Mouse (Mus musculus) layer of hippocampus, postnatal 36 days (tissue): ENCODE data around the gene Soat2. TPM values are rescaled to one million over a fixed set of nuclear protein-coding genes. Genes with fewer than 3 reads are reported as not detected.
A peak's percentile ranks its signal among the peaks of the same experiment; 100 is the strongest.

ENCODE experiments used
- DNase-seq, 2 experiments: peaks; one replicate each; pipeline ENCODE4 v3.0.0; 2022
- total RNA-seq, 2 experiments: library from RNA; stranded (reverse); gene quantifications; 2 replicates each; pipeline ENCODE4 v1.2.3; 2021

Gene Soat2
- total RNA-seq: under 1 TPM in 1 of 2 experiments, not detected in 1; 0.23 TPM

DNA sequence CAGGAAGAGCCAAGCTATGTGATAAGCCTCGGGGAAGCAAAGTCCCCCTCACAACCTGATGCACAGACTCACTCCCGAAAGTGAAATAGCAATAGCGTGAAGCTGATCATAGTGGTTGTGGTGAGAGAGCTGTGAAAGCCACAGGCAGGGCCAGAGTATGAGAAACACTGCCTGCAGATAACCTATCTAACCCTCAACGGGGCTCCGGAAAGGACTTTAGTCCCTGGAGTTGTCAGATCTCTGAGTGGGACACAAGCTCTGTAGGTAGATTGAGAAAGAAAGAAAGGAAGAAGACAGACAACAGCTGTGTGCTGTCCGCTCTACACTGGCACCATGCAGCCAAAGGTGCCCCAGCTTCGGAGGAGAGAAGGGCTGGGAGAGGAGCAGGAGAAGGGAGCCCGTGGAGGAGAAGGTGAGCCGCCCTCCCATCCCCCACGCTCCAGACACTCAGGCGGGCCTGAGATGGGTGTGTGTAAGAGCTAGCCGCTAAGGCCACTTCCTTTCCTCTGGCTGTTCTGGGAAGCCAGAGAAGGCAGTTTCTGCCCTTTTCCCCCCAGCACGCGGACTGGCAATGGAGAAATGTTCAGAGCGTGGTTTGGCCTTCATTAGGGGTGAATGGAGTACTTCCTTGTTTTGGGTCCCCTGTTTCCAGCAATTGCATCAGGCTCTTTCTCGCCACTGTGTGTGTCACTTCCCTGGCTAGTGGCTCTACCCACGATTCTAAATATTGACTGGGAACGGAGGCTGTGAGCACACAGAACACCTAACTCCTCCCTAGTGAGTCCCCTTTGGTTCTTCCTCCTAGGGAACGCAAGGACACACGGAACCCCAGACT, at the start of gene Soat2:
TSS of gene Soat2 (plus strand) at position 226 of the 835 bp plus-strand sequence.
- no peak for DNase-seq

DNA sequence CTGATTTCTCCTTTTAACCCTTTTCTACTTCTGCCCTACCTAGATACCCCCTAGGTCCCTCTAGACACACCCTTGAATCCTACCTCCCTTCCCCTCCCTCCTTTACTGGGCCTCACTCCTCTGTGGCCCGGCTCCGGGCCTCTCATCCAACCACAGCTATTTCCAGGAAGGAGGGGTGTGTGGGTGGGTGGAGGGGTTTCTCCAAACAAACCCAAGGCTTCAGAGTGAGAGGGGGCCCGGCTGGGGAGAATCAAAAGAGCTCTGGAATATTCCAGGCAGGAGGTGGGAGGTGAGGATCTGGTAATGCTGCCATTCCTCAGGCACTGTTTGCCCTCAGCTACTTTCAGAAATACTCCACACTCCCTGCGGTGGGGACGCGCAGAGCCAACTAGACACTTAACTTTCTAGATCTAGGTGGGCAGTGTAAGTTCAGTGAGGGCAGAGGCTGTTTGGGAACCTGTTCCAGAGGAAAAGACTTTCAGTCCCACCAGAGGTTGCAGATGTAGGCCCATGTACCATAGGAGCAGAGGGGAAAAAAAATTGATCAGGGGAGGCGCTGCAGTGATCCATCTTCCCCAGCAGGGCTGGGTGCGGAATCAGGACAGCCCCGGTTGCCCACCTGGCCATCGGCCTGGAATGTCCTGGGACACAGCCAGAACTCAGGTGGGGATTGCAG, 49.2 kb upstream of the Soat2 start:
- DNase-seq: no peak

DNA sequence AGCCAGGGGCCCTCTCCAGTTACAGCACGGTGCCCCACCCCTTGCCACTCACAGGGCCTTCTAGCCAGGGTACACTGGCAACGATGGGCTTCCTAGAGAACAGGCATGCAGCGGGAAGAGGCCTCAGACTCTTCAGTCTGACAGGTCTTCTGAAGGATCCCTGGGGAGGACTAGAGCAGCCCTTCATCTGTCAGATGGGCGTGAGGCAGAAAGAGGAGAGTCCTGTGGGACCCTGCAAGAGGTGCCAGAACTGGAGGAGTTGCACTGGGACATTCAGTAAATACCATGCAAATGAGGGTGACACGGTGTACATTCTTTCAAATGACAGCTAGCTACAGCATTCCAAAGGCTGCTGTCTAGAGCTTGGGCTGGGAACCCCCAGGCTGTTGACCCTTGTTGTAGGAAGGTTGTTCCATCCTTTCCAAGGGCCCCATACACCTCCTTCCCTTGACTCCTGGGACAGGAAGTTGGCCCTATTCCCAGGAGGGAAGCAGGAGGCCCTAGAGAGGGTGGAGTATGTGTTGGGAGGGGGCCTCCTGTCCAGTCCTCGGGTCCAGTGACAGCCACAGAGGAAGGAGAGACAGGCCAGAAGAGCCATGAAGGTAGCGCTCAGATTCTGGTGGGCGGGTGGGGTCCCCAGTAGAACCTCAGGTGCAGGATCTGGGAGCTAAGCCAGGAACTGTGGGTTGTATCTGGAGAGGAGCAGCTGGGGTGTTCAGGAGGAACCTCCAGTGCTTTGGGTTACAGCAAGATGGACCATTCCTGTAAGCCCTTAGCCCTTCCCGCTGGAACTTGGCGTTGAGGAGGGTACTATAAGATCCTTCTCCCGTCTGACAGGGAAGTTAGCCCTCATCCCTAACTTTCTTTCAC, 48.4 kb upstream of the Soat2 start:
- DNase-seq: no peak

DNA sequence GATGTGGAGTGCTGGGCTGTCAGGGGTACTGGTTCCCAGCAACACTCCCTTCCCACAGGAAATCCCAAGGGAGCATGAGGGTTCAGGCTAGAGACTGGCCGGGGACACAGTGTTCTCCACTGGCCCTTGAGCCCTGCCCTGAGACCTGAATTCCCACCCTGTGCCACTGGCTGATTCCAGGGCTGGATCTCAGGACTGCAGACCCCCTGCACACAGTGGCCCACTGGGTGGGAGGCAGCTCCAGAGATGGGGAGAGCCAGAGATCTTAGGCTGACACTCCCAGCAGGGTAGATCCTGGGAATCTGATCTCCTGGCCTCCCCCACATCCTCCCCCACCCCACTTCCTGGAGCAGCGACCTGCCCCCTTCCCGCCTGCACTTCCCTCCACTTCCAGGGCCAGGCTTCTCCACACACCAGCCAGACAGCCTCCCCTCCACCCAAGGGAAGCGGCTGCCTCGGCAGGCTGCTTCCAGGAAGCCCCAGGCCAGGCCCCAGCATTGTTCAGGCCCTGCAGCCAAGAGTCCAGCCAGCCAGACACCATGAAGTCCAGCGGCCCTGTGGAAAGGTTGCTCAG, 47.7 kb upstream of the Soat2 start:
- no peak for DNase-seq

GRCm38 (mm10) chr15:102103371-102103946, 46.9 kb upstream of the Soat2 start:
- no peak for DNase-seq

DNA sequence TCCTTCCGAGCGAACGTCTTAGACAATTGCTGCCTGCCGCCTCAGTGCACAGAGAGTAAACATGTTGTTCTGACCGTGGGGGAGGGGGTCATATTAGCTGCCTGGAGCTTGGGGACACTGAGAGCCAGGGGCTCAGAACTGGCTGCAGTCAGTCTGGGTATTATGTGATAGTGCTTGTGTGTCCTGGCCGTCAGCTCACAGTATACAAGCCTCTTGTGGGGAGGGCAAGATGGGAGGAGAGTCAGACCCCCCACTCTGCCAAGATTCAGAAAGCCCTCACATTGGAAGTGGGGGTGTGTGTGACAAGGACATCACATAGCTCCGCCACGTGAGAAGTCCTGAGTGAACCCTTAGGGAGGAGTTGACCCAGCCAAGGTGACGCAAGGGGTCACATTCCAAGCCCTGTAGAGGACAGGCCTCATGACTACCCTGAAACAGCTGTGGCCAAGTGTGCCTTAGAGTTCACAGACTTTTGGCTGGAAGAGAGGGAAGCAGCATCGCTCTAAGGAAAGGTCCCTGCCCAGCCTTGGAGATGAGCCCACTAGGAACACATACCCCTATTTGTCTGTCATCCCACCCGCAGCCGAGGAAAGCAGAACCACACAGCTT, 46.3 kb upstream of the Soat2 start:
- no peak for DNase-seq

GRCm38 (mm10) chr15:102105360-102105759, 45.0 kb upstream of the Soat2 start:
- DNase-seq: no peak

DNA sequence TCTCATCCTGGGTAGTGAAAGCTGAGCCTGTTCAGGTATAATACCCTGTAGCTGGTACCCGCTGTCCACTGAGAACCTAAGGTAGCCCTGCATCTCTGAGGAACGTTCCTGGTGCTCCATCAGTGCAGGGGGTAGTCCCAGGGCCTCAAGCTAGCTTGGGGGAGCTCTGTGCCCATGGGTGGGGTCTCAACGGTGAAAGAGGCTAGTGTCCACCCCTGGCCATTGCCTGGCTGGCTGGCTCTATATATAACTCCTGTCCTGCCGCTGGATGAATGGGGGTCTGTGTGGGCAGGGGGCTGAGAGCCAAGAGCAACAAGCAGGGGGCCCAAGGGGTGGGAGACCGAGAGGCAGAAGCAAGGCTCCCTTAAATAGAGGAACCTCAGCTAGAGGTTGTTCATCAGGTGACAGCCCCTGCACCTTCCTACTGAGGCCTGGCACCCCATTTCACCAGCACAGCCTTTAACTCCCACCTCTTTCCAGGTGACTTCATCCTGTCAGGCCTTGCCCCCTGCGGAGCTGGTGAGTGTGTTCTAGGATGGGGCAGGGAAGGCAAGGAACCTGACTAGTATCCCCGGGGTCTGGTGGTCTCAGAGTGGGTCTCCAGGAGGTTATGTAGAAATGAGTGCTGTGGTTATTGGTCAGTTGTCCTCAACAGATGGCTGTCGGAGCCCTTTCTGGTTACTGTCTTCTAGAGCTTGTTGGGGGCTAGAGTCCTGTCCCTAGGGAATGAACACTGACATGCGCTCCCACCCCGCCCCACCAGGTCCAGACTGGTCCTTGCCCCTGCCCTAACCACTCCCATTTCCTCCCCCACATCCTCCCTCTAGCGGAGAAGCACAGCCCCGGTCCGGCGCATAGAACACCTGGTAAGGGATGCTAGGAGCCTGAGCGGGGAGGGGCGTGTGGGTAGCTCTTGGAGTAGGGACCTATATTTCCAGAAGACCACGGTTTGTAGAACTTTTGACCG, 44.3 kb upstream of the Soat2 start:
- DNase-seq: no peak

DNA sequence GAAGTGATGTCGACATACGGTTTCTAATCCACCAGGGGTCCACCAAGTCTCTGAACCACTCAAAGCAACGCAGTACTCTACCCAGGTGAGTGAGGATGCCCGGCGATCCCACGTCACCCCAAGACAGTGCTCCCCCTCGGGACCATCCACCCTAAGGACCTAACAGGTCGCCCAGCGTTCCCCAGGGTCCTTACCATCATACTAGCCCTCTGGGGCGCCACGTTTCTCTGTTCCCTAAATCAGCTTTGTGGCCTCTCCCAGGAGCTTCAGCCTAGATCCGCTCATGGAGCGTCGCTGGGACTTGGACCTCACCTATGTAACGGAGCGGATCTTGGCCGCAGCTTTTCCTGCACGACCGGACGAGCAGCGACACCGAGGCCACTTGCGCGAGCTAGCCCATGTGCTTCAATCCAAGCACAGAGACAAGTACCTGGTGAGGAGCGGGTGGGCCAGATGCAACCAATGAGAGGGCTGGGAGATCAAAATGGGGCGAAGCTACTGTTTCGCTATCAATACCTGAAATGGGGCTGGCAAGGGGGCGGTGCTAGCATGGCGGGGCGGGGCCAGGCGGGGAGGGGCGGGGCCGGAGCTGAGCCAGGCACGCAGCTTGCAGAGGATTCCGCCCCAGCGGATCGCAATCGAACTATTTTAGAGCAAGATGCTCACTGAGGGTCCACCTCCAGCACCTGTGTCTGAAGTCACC, 43.4 kb upstream of the Soat2 start:
- DNase-seq: no peak

GRCm38 (mm10) chr15:102107689-102108573, 42.4 kb upstream of the Soat2 start:
- DNase-seq: no peak

DNA sequence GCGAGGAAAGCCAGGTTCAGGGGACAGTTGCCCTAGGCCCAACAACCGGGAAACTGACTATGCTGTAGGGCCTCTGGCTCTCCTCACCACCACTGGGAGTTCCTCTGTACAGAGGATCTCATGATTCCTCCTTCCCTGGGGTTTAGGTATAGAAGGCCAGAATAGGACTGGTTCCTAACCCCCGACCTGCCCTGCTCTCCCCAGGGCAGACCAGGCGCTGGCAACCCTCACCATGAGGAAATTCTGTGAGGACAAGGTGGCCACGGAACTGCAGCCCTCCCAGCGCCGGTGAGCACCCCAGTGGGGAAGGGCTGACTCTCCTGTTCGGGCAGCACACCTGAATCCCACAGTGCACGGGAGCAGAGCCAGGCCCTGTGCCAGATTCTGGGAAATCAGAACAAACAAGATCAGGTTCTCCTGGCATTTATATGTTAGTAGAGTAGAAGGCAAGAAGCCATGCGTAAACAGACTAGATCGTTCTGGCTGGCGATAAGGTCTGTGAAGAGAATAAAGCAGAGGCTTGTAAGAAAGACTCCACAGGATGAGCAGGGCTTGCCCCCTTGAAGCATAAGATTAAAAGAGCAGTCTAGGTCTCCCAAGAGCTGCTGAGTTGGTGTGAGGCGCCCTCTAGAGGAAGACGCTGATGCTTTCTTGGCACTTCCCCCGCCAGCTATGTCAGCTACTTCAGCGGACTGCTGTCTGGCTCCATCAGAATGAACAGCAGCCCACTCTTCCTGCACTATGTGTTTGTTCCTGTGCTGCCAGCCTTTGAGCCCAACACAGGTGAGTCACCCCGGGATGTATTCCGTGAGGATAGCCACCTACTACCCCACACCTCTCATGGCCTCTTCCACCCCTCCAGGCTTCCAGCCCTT, 41.4 kb upstream of the Soat2 start:
- DNase-seq: peak; percentile 72 to 82

DNA sequence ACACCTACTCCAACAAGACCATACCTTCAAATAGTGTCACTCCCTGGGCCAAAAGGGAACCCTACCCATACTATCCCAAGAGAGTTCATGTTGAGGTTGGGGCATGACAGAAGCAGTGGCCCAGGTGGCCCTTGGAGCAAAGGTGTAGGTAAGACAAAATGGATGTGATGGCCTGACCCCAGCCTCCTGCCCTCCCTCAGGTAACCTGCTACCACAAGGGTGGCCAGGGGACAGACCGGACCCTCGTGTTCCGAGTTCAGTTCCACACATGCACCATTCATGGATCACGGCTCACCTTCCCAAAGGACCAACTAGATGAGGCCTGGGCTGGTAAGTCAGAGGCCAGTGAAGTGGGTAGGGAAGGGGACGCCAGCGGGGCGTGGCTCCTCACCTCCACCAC, 40.1 kb upstream of the Soat2 start:
- no peak for DNase-seq

DNA sequence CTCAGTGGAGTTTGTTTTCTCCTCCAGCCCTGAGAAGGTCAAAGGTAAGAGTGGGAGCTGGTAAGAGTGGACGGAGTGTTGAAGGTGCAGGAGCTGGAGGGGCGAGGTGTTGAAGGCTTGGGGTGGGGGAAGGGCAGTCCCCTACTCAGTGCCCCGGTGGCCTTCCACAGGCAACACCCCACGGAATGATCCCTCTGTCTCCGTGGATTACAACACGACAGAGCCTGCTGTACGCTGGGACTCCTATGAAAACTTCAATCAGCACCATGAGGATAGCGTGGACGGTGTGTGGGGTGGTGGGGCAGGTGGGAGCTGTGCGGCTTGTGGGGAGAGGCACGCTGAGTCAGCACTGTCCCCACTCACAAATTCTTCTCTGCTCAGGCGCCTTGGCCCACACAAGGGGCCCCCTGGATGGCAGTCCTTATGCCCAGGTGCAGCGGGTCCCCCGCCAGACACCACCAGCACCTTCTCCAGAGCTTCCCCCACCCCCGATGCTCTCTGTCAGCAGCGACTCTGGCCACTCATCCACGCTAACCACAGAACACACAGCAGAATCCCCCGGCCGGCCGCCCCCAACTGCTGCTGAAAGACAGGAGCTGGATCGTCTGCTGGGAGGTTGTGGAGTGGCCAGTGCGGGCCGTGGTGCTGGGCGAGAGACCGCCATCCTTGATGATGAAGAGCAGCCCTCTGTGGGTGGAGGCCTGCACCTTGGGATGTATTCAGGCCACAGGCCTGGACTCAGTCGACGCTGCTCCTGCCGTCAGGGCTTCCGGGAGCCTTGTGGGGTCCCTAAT, 39.4 kb upstream of the Soat2 start:
- no peak for DNase-seq

DNA sequence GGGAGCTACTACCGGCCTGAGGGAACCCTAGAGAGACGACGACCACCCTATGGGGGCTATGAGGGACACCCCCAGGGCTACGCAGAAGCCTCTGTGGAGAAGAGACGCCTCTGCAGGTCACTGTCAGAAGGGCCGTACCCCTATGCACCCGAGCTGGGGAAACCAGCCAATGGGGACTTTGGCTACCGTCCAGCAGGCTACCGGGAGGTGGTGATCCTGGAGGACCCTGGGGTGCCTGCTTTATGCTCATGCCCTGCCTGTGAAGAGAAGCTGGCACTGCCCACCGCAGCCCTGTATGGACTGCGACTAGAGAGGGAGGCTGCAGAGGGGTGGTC, 38.9 kb upstream of the Soat2 start:
- no peak for DNase-seq

DNA sequence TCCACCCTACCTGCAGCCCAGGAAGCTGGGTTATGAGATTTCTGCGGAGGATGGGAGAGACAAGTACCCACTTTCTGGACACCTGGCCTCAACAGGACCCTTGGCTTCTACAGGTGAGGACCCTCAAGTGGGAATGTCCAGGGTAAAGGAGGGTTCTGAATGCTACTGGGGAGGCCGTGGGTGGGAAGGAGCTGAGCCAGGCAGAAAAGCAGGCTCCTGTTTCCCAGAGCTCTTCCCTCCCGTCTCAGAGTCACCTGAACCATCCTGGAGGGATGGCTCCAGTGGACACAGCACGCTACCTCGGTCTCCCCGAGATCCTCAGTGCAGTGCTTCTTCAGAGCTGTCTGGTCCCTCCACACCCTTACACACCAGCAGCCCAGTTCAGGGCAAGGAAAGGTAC, 38.1 kb upstream of the Soat2 start:
- no peak for DNase-seq

- no peak for DNase-seq
Measured at GRCm38 (mm10) chr15:102112827-102113226, 37.5 kb upstream of the Soat2 start.

- no peak for DNase-seq
Measured at GRCm38 (mm10) chr15:102113674-102114073, 36.7 kb upstream of the Soat2 start.
